In genomic region chr6:108660206-108660877, GRCm38 (mm10) we compare ENCODE assay signal across 8 mouse cellular contexts. TPM values are rescaled to one million over a fixed set of nuclear protein-coding genes. Genes with fewer than 3 reads are reported as not detected.
DNase-seq lines count a peak whose midpoint lies in the region; ATAC-seq and TF ChIP-seq lines count a peak whose summit lies in the region.

TSS of gene Bhlhe40 (plus strand) at chr6:108660629.

- under 1% methylated on average over 39 of the region's 43 CpGs for WGBS in embryonic facial prominence, embryonic 10.5 days
- WGBS in kidney, adult 2 months: 1% methylated on average over 36 of the region's 43 CpGs
- WGBS in limb, embryonic 11.5 days: under 1% methylated on average over 28 of the region's 43 CpGs
- under 1% methylated on average over 22 of the region's 43 CpGs for WGBS in midbrain, embryonic 13.5 days

- ATAC-seq in limb, embryonic 11.5 days (ENCODE audit: insufficient number of reproducible peaks, low FRiP score, low TSS enrichment, low read depth): peak; percentile 72
- ATAC-seq in midbrain, embryonic 13.5 days: peak; percentile 78
- ATAC-seq in erythroid progenitor cell, adult 5-6 weeks (replicated peaks; ENCODE audit: low FRiP score, poor library complexity, severe bottlenecking): no peak

- peak within 1 kb of the TSS; percentile 75 for H3K4me3 ChIP-seq in embryonic facial prominence, embryonic 10.5 days
- peak within 1 kb of the TSS; percentile 77 for H3K4me3 ChIP-seq in kidney, adult 2 months (ENCODE audit: insufficient read depth, low read depth, low read length)
- H3K4me3 ChIP-seq in limb, embryonic 11.5 days (ENCODE audit: low read depth, low read length): peak within 1 kb of the TSS; percentile 41
- H3K4me3 ChIP-seq in midbrain, embryonic 13.5 days (replicated peaks): peak within 1 kb of the TSS; percentile 60

- peak within 1 kb of the TSS; percentile 99 for H3K4me2 ChIP-seq in limb, embryonic 11.5 days (ENCODE audit: low read depth, severe bottlenecking)
- peak within 1 kb of the TSS; percentile 93 for H3K4me2 ChIP-seq in midbrain, embryonic 13.5 days (replicated peaks)

- peak; percentile 93 for TF ChIP-seq POLR2A in kidney, adult 2 months (IDR thresholded peaks at IDR 0.05; ENCODE audit: low read depth, low read length)

- no peaks in the 10 kb centered on the region; the same call in 1 of the 2 replicates for H3K36me3 ChIP-seq in embryonic facial prominence, embryonic 10.5 days (replicated peaks)
- H3K36me3 ChIP-seq in kidney, adult 2 months (ENCODE audit: control insufficient read depth, insufficient read depth, low read length): peaks cover 14% of the 10 kb centered on the region; the same call in 1 of the 2 replicates
- no peaks in the 10 kb centered on the region for H3K36me3 ChIP-seq in limb, embryonic 11.5 days (ENCODE audit: control insufficient read depth, insufficient read depth, low read length)
- peaks cover 4% of the 10 kb centered on the region for H3K36me3 ChIP-seq in midbrain, embryonic 13.5 days

- H3K27me3 ChIP-seq in embryonic facial prominence, embryonic 10.5 days (replicated peaks; ENCODE audit: low read depth, poor library complexity, severe bottlenecking): peaks cover 75% of the 10 kb centered on the region
- no peaks in the 10 kb centered on the region for H3K27me3 ChIP-seq in kidney, adult 2 months (replicated peaks; ENCODE audit: control insufficient read depth, insufficient read depth, low read length)
- H3K27me3 ChIP-seq in limb, embryonic 11.5 days (ENCODE audit: control insufficient read depth, insufficient read depth, low read length): peaks cover 12% of the 10 kb centered on the region
- peaks cover 41% of the 10 kb centered on the region for H3K27me3 ChIP-seq in midbrain, embryonic 13.5 days

- H3K9ac ChIP-seq in limb, embryonic 11.5 days (ENCODE audit: low read length): peak within 1 kb of the TSS; percentile 53
- H3K9ac ChIP-seq in midbrain, embryonic 13.5 days (replicated peaks): peak within 1 kb of the TSS; percentile 71

- H3K9me3 ChIP-seq in embryonic facial prominence, embryonic 10.5 days: no peaks in the 10 kb centered on the region
- no peaks in the 10 kb centered on the region for H3K9me3 ChIP-seq in limb, embryonic 11.5 days (ENCODE audit: control insufficient read depth, low read length)
- no peaks in the 10 kb centered on the region for H3K9me3 ChIP-seq in midbrain, embryonic 13.5 days

- peak within 1 kb of the TSS; percentile 88 for H3K27ac ChIP-seq in embryonic facial prominence, embryonic 10.5 days (replicated peaks)
- H3K27ac ChIP-seq in kidney, adult 2 months (ENCODE audit: insufficient read depth, low read depth, low read length): peak within 1 kb of the TSS; percentile 97
- peak within 1 kb of the TSS; percentile 55; the same call in 1 of the 2 replicates for H3K27ac ChIP-seq in limb, embryonic 11.5 days (replicated peaks; ENCODE audit: low read depth, low read length)
- peak within 1 kb of the TSS; percentile 76 for H3K27ac ChIP-seq in midbrain, embryonic 13.5 days

- peak; percentile 95 for DNase-seq in adrenal gland, adult 2 months
- peak; percentile 79 for DNase-seq in embryonic facial prominence, embryonic 10.5 days (ENCODE audit: low spot score)
- peak; percentile 91 to 97 for DNase-seq in heart, adult 18-20 months
- DNase-seq in kidney, adult 2 months: peak; percentile 97
- DNase-seq in limb, embryonic 11.5 days (ENCODE audit: low spot score): peak; percentile 74
- peak; percentile 53 for DNase-seq in spleen, adult 12 weeks (ENCODE audit: low spot score)

- TF ChIP-seq CTCF in kidney, adult 2 months (conservative IDR thresholded peaks at IDR 0.05; ENCODE audit: insufficient read depth, insufficient read length, low read depth, low read length): no peak

- H3K4me1 ChIP-seq in embryonic facial prominence, embryonic 10.5 days: peaks cover 36% of the 10 kb centered on the region
- peaks cover 14% of the 10 kb centered on the region for H3K4me1 ChIP-seq in kidney, adult 2 months (ENCODE audit: control insufficient read depth, insufficient read depth, low read length)
- no peaks in the 10 kb centered on the region for H3K4me1 ChIP-seq in limb, embryonic 11.5 days (ENCODE audit: control insufficient read depth, insufficient read depth, low read length)
- peaks cover 26% of the 10 kb centered on the region for H3K4me1 ChIP-seq in midbrain, embryonic 13.5 days (replicated peaks)

RNA-seq across cellular contexts. Expression of gene Bhlhe40, which starts in this region (rescaled TPM):
- 10 to 100 TPM; 61.4 to 91.7 TPM for total RNA-seq in adrenal gland, adult 2 months (2021)
- polyA plus RNA-seq in adrenal gland, adult 2 months (2012; rRNA removed): 26.4 and 50.5 TPM in 2 replicates
- polyA plus RNA-seq in embryonic facial prominence, embryonic 10.5 days (2016; fragmentation: Nextera tagmentation; extraction: Ambion mirVana): 1.3 and 1.4 TPM in 2 replicates
- total RNA-seq in heart, adult 18-20 months (2021): 10 to 100 TPM; 25.9 to 33.9 TPM
- 38.0 and 39.5 TPM in 2 replicates for polyA plus RNA-seq in kidney, adult 2 months (2012; rRNA removed)
- 1.2 and 3.2 TPM in 2 replicates for polyA plus RNA-seq in limb, embryonic 11.5 days (2014; fragmentation: Nextera tagmentation; extraction: Ambion mirVana)
- 3.3 and 3.4 TPM in 2 replicates for polyA plus RNA-seq in midbrain, embryonic 13.5 days (2015; fragmentation: Nextera tagmentation; extraction: Ambion mirVana)
- 1.3 and 2.5 TPM in 2 replicates for total RNA-seq in erythroid progenitor cell, adult 5-6 weeks (2015; ENCODE audit: low replicate concordance)
- 2.6 and 5.6 TPM in 2 replicates for total RNA-seq in erythroid progenitor cell, adult 5-6 weeks (2017; ENCODE audit: low replicate concordance)

Comparison
In these comparisons a context has a peak if more than half of its experiments do, and no peak if none do; other contexts are left out.
1. RNA of gene Bhlhe40 (total RNA-seq): 61.4 to 91.7 TPM in adrenal gland, adult 2 months and 25.9 to 33.9 TPM in heart, adult 18-20 months; 1.3 to 5.6 TPM in erythroid progenitor cell, adult 5-6 weeks; every median in the first group is over 4 times any median in the second.
2. Peak in every context shown above with its lines, with median percentiles within 50 percentile points of each other: DNase-seq, H3K27ac ChIP-seq and H3K4me3 ChIP-seq.